ENCODE assay signal across 8 mouse cellular contexts in the genomic region with DNA sequence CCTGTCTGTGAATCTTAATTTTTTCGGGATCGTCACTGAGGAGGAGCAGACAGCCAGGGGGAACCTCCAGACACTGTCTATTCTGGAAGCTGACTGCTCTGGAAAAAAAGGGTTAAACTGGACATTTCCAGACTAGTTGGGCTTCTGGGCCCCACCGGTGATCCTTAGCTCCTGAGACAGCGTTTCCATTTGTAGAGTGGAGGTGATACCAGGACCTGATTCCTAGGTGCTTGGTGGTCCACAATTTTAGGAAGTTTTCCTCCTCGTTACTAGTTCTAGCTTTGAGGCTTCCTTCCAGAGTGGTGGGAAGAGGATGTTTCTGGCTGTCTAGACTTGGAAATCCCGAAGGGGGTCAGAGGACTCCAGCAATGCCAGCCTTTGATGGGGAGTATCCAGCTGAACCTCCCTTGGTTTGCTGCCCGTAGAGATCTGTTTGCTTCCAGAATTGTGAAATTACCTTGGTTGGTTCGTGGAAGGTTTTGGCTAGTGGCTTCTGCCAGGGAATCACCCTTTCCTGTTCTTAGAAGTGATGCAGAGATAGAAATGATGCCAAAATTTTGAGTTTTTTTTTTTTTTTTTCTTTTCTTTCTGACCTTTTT. TPM values are rescaled to one million over a fixed set of nuclear protein-coding genes. Genes with fewer than 3 reads are reported as not detected.
DNase-seq lines count a peak whose midpoint lies in the region; ATAC-seq and TF ChIP-seq lines count a peak whose summit lies in the region.

No protein-coding gene starts in this region.

- no peaks in the 10 kb centered on the region for H3K9me3 ChIP-seq in hindbrain, embryonic 11.5 days (ENCODE audit: control insufficient read depth, low read length)
- H3K9me3 ChIP-seq in midbrain, embryonic 13.5 days, result no peaks in the 10 kb centered on the region

- peak overlapping the region; percentile 96 for H3K9ac ChIP-seq in hindbrain, embryonic 11.5 days (ENCODE audit: low read depth, low read length)
- peak overlapping the region; percentile 98 for H3K9ac ChIP-seq in midbrain, embryonic 13.5 days (replicated peaks)

- H3K4me1 ChIP-seq in kidney, adult 2 months (ENCODE audit: control insufficient read depth, insufficient read depth, low read length), result peaks cover 14% of the 10 kb centered on the region
- H3K4me1 ChIP-seq in hindbrain, embryonic 11.5 days (replicated peaks; ENCODE audit: control insufficient read depth, insufficient read depth, low read length), result peaks cover 3% of the 10 kb centered on the region
- peaks cover 32% of the 10 kb centered on the region for H3K4me1 ChIP-seq in midbrain, embryonic 13.5 days (replicated peaks)

- peak overlapping the region; percentile 75 for H3K4me2 ChIP-seq in hindbrain, embryonic 11.5 days (replicated peaks; ENCODE audit: low read depth, low read length)
- H3K4me2 ChIP-seq in midbrain, embryonic 13.5 days (replicated peaks), result peak overlapping the region; percentile 82

- H3K27ac ChIP-seq in kidney, adult 2 months (ENCODE audit: insufficient read depth, low read depth, low read length), result peak overlapping the region; percentile 48
- peak overlapping the region; percentile 82; the same call in 1 of the 2 replicates for H3K27ac ChIP-seq in hindbrain, embryonic 11.5 days (ENCODE audit: low read depth, low read length)
- peak overlapping the region; percentile 84 for H3K27ac ChIP-seq in midbrain, embryonic 13.5 days

- WGBS in kidney, adult 2 months, result 5% methylated on average over 8 of the region's 8 CpGs
- 14% methylated on average over 8 of the region's 8 CpGs for WGBS in hindbrain, embryonic 11.5 days
- WGBS in midbrain, embryonic 13.5 days, result 17% methylated on average over 8 of the region's 8 CpGs

- H3K4me3 ChIP-seq in kidney, adult 2 months (ENCODE audit: insufficient read depth, low read depth, low read length), result peak overlapping the region; percentile 95
- H3K4me3 ChIP-seq in hindbrain, embryonic 11.5 days (ENCODE audit: low read depth, low read length), result peak overlapping the region; percentile 100
- peak overlapping the region; percentile 96 for H3K4me3 ChIP-seq in midbrain, embryonic 13.5 days (replicated peaks)

- no peaks in the 10 kb centered on the region for H3K27me3 ChIP-seq in kidney, adult 2 months (replicated peaks; ENCODE audit: control insufficient read depth, insufficient read depth, low read length)
- H3K27me3 ChIP-seq in hindbrain, embryonic 11.5 days (ENCODE audit: control insufficient read depth, insufficient read depth, low read length), result no peaks in the 10 kb centered on the region
- H3K27me3 ChIP-seq in midbrain, embryonic 13.5 days, result no peaks in the 10 kb centered on the region

- DNase-seq in kidney, adult 2 months, result no peak
- no peak for DNase-seq in kidney, postnatal 10 days
- peak; percentile 68 for DNase-seq in adipocyte (ENCODE audit: low spot score)
- DNase-seq in hindbrain, embryonic 11.5 days (ENCODE audit: low spot score), result no peak
- no peak for DNase-seq in urinary bladder, postnatal 25 days (ENCODE audit: low spot score)
- no peak for DNase-seq in adrenal gland, adult 8-10 months
- DNase-seq in kidney, adult 9 months, result no peak

- no peaks in the 10 kb centered on the region for H3K36me3 ChIP-seq in kidney, adult 2 months (ENCODE audit: control insufficient read depth, insufficient read depth, low read length)
- no peaks in the 10 kb centered on the region for H3K36me3 ChIP-seq in hindbrain, embryonic 11.5 days (ENCODE audit: control insufficient read depth, insufficient read depth, low read length)
- no peaks in the 10 kb centered on the region for H3K36me3 ChIP-seq in midbrain, embryonic 13.5 days

- TF ChIP-seq POLR2A in kidney, adult 2 months (IDR thresholded peaks at IDR 0.05; ENCODE audit: low read depth, low read length), result no peak

- no peak for TF ChIP-seq CTCF in kidney, adult 2 months (conservative IDR thresholded peaks at IDR 0.05; ENCODE audit: insufficient read depth, insufficient read length, low read depth, low read length)

- no peak for ATAC-seq in hindbrain, embryonic 11.5 days (ENCODE audit: low FRiP score)
- ATAC-seq in midbrain, embryonic 13.5 days, result no peak

RNA-seq across cellular contexts. Expression of a gene that starts 0.9 kb away (rescaled TPM):
- polyA plus RNA-seq in kidney, adult 2 months (2012; rRNA removed), result 44.3 and 57.6 TPM in 2 replicates
- polyA plus RNA-seq in hindbrain, embryonic 11.5 days (2014; fragmentation: Nextera tagmentation; extraction: Ambion mirVana), result 24.7 and 24.8 TPM in 2 replicates
- 15.0 and 18.6 TPM in 2 replicates for polyA plus RNA-seq in midbrain, embryonic 13.5 days (2015; fragmentation: Nextera tagmentation; extraction: Ambion mirVana)
- total RNA-seq in adrenal gland, adult 8-10 months (2022), result 10 to 100 TPM; 44.9 to 59.4 (median 50.8) TPM

RNA-seq across cellular contexts. Expression of a gene that starts 12.1 kb away (rescaled TPM):
- polyA plus RNA-seq in kidney, adult 2 months (2012; rRNA removed), result not detected in 2 replicates
- not detected in 2 replicates for polyA plus RNA-seq in hindbrain, embryonic 11.5 days (2014; fragmentation: Nextera tagmentation; extraction: Ambion mirVana)
- polyA plus RNA-seq in midbrain, embryonic 13.5 days (2015; fragmentation: Nextera tagmentation; extraction: Ambion mirVana), result not detected in 2 replicates
- not detected for total RNA-seq in adrenal gland, adult 8-10 months (2022)

RNA-seq across cellular contexts. Expression of a gene that starts 19.4 kb away (rescaled TPM):
- polyA plus RNA-seq in kidney, adult 2 months (2012; rRNA removed), result 1.5 and 2.2 TPM in 2 replicates
- polyA plus RNA-seq in hindbrain, embryonic 11.5 days (2014; fragmentation: Nextera tagmentation; extraction: Ambion mirVana), result 11.9 and 12.1 TPM in 2 replicates
- polyA plus RNA-seq in midbrain, embryonic 13.5 days (2015; fragmentation: Nextera tagmentation; extraction: Ambion mirVana), result 95.0 and 98.1 TPM in 2 replicates
- total RNA-seq in adrenal gland, adult 8-10 months (2022), result 1 to 10 TPM; 2.4 to 5.5 (median 3.8) TPM

RNA-seq across cellular contexts. Expression of a gene that starts 20.2 kb away (rescaled TPM):
- polyA plus RNA-seq in kidney, adult 2 months (2012; rRNA removed), result 111 and 123 TPM in 2 replicates
- 36.0 and 36.3 TPM in 2 replicates for polyA plus RNA-seq in hindbrain, embryonic 11.5 days (2014; fragmentation: Nextera tagmentation; extraction: Ambion mirVana)
- polyA plus RNA-seq in midbrain, embryonic 13.5 days (2015; fragmentation: Nextera tagmentation; extraction: Ambion mirVana), result 21.3 and 23.5 TPM in 2 replicates
- total RNA-seq in adrenal gland, adult 8-10 months (2022), result 10 to 100 TPM; 45.9 to 78.6 (median 73.7) TPM

RNA-seq across cellular contexts. Expression of a gene that starts 25.6 kb away (rescaled TPM):
- 29.8 and 34.7 TPM in 2 replicates for polyA plus RNA-seq in kidney, adult 2 months (2012; rRNA removed)
- 44.3 and 47.5 TPM in 2 replicates for polyA plus RNA-seq in hindbrain, embryonic 11.5 days (2014; fragmentation: Nextera tagmentation; extraction: Ambion mirVana)
- 36.7 and 39.9 TPM in 2 replicates for polyA plus RNA-seq in midbrain, embryonic 13.5 days (2015; fragmentation: Nextera tagmentation; extraction: Ambion mirVana)
- 10 to 100 TPM; 31.7 to 35.6 (median 32.6) TPM for total RNA-seq in adrenal gland, adult 8-10 months (2022)
